ENCODE assay signal across 7 mouse cellular contexts in the genomic region with DNA sequence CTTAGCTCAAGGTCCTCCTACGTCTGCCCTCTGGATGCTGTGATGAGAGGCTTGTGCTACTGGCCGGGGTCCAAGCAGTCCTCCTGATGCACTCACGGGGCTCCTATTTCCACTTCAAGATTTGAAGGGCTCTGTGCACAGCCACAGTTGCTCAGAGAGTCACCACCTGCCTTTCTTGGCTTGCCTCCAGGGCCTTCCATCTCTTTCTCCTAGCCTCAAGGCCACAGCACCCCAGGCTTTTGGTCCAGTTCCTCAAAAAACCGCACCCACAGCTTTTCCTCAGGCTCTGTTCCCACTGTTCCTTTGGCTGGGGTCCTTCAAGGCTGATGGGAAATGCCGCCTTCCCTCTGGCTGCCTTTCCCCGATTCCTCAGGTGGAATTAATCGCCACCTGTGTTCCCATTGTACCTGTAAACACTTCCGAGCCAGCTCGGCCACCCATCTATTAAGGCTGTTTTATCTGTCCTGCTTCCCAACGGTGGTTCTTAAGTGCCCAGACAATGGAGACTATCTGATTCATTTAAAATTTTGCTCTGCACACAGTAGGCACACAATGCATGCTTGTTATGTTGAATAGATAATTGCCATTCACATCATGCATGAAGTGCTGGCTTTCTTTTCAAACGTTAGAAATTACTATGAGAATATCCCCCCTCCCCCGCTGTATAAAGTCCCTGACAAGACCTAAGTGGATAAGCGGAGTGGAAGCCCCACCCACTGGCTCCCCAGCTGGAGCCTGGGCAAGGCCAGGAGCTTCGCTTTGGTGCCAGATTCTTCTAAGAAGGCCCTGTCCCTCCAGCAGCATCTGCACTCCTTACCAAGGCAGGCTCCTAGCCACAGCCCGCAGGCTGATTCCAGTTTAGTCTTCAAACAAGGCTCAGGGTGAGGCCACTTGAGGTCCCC. TPM values are rescaled to one million over a fixed set of nuclear protein-coding genes. Genes with fewer than 3 reads are reported as not detected.
DNase-seq lines count a peak whose midpoint lies in the region; ATAC-seq and TF ChIP-seq lines count a peak whose summit lies in the region.

No protein-coding gene starts in this region.

- WGBS in embryonic facial prominence, embryonic 15.5 days: 27% methylated on average over 15 of the region's 15 CpGs
- WGBS in heart, embryonic 16.5 days: 29% methylated on average over 15 of the region's 15 CpGs
- 22% methylated on average over 15 of the region's 15 CpGs for WGBS in lung, postnatal 0 days
- WGBS in stomach, embryonic 15.5 days: 31% methylated on average over 15 of the region's 15 CpGs

- H3K4me1 ChIP-seq in ES-E14 (ENCODE audit: control insufficient read depth in 2 of 2, insufficient read depth in 2 of 2, low read length in 2 of 2, poor library complexity in 1 of 2): peaks cover 0 to 3% of the 10 kb centered on the region in 2 experiments; a peak in 2 of 4 replicates
- peaks cover 26% of the 10 kb centered on the region for H3K4me1 ChIP-seq in embryonic facial prominence, embryonic 15.5 days
- H3K4me1 ChIP-seq in heart, embryonic 16.5 days (ENCODE audit: control insufficient read depth, insufficient read depth, low read length): peaks cover 35% of the 10 kb centered on the region
- H3K4me1 ChIP-seq in lung, postnatal 0 days (ENCODE audit: insufficient read depth, low read depth, low read length): 0 out of 2 replicates have a peak, but pooled peaks cover 3% of the 10 kb centered on the region
- H3K4me1 ChIP-seq in stomach, embryonic 15.5 days: peaks cover 18% of the 10 kb centered on the region

- no peak for TF ChIP-seq CTCF in lung, postnatal 0 days (IDR thresholded peaks at IDR 0.05)

- H3K9me3 ChIP-seq in ES-E14 (ENCODE audit: control insufficient read depth, insufficient read depth, low read depth, low read length): peaks cover 5% of the 10 kb centered on the region; the same call in 1 of the 2 replicates
- H3K9me3 ChIP-seq in embryonic facial prominence, embryonic 15.5 days (replicated peaks): no peaks in the 10 kb centered on the region
- no peaks in the 10 kb centered on the region for H3K9me3 ChIP-seq in heart, embryonic 16.5 days (replicated peaks; ENCODE audit: control insufficient read depth, low read length)
- no peaks in the 10 kb centered on the region for H3K9me3 ChIP-seq in lung, postnatal 0 days (ENCODE audit: low read length)
- H3K9me3 ChIP-seq in stomach, embryonic 15.5 days: no peaks in the 10 kb centered on the region

- no peaks in the 10 kb centered on the region for H3K27me3 ChIP-seq in embryonic facial prominence, embryonic 15.5 days
- peaks cover 10% of the 10 kb centered on the region; the same call in 1 of the 2 replicates for H3K27me3 ChIP-seq in heart, embryonic 16.5 days (ENCODE audit: control insufficient read depth, insufficient read depth, low read length)
- H3K27me3 ChIP-seq in lung, postnatal 0 days (replicated peaks; ENCODE audit: insufficient read depth, low read length): no peaks in the 10 kb centered on the region
- no peaks in the 10 kb centered on the region for H3K27me3 ChIP-seq in stomach, embryonic 15.5 days (replicated peaks)

- peak; percentile 76 for ATAC-seq in embryonic facial prominence, embryonic 15.5 days (ENCODE audit: insufficient number of reproducible peaks, low FRiP score, low TSS enrichment, low read depth)
- ATAC-seq in heart, embryonic 16.5 days (replicated peaks; ENCODE audit: extremely low read depth, insufficient read depth, low FRiP score): peak; percentile 83
- ATAC-seq in lung, postnatal 0 days: peak; percentile 80
- ATAC-seq in stomach, embryonic 15.5 days (ENCODE audit: insufficient read depth, low FRiP score, low read depth): peak; percentile 66; the same call in 1 of the 2 replicates
- ATAC-seq in megakaryocyte progenitor cell, adult 5-6 weeks (replicated peaks; ENCODE audit: poor library complexity): no peak

- peak overlapping the region; percentile 22; the same call in 1 of the 2 replicates for H3K27ac ChIP-seq in ES-E14 (ENCODE audit: insufficient read depth, low read depth, low read length, poor library complexity, severe bottlenecking)
- H3K27ac ChIP-seq in embryonic facial prominence, embryonic 15.5 days (replicated peaks): no peak overlapping the region
- H3K27ac ChIP-seq in heart, embryonic 16.5 days (ENCODE audit: low read length): peak overlapping the region; percentile 45
- no peak overlapping the region for H3K27ac ChIP-seq in lung, postnatal 0 days (ENCODE audit: low read length)
- H3K27ac ChIP-seq in stomach, embryonic 15.5 days: no peak overlapping the region

- no peaks in the 10 kb centered on the region for H3K36me3 ChIP-seq in ES-E14 (ENCODE audit: control insufficient read depth, insufficient read depth, low read length, poor library complexity, severe bottlenecking)
- no peaks in the 10 kb centered on the region for H3K36me3 ChIP-seq in embryonic facial prominence, embryonic 15.5 days
- H3K36me3 ChIP-seq in heart, embryonic 16.5 days (ENCODE audit: control insufficient read depth, insufficient read depth): no peaks in the 10 kb centered on the region
- H3K36me3 ChIP-seq in lung, postnatal 0 days (ENCODE audit: insufficient read depth, low read length): no peaks in the 10 kb centered on the region
- H3K36me3 ChIP-seq in stomach, embryonic 15.5 days: no peaks in the 10 kb centered on the region

- TF ChIP-seq EP300 in lung, postnatal 0 days (IDR thresholded peaks at IDR 0.05): peak; percentile 53

- no peak overlapping the region for H3K9ac ChIP-seq in ES-E14 (ENCODE audit: insufficient read depth, low read depth, low read length, poor library complexity, severe bottlenecking)
- no peak overlapping the region for H3K9ac ChIP-seq in embryonic facial prominence, embryonic 15.5 days
- no peak overlapping the region for H3K9ac ChIP-seq in heart, embryonic 16.5 days (ENCODE audit: low read length)
- H3K9ac ChIP-seq in lung, postnatal 0 days (replicated peaks; ENCODE audit: low read depth): no peak overlapping the region
- H3K9ac ChIP-seq in stomach, embryonic 15.5 days: no peak overlapping the region

- in situ Hi-C loops in ES-E14 (cut with MboI; ENCODE audit: low sequenced_read_pairs in 2 of 2, unreplicated experiment in 2 of 2): no loop called here

- H3K4me3 ChIP-seq in ES-E14 (ENCODE audit: insufficient read depth in 1 of 2, low read depth in 1 of 2, low read length in 2 of 2, poor library complexity in 1 of 2, severe bottlenecking in 1 of 2): no peak overlapping the region
- no peak overlapping the region for H3K4me3 ChIP-seq in embryonic facial prominence, embryonic 15.5 days (replicated peaks)
- no peak overlapping the region for H3K4me3 ChIP-seq in heart, embryonic 16.5 days (ENCODE audit: low read length)
- H3K4me3 ChIP-seq in lung, postnatal 0 days (ENCODE audit: low read depth, low read length): no peak overlapping the region
- no peak overlapping the region for H3K4me3 ChIP-seq in stomach, embryonic 15.5 days (replicated peaks)

- no peak overlapping the region for H3K4me2 ChIP-seq in embryonic facial prominence, embryonic 15.5 days (replicated peaks)
- H3K4me2 ChIP-seq in heart, embryonic 16.5 days (ENCODE audit: low read depth, low read length): no peak overlapping the region
- H3K4me2 ChIP-seq in lung, postnatal 0 days (replicated peaks; ENCODE audit: low read depth, low read length): no peak overlapping the region
- H3K4me2 ChIP-seq in stomach, embryonic 15.5 days: no peak overlapping the region

- DNase-seq in ES-E14 (ENCODE audit: low read depth, low spot score): peak; percentile 33
- DNase-seq in adrenal gland, adult 2 months: peak; percentile 62
- DNase-seq in lung, postnatal 0 days (ENCODE audit: low spot score): peak; percentile 87

TF ChIP-seq in ES-E14, 5 proteins besides CTCF, POLR2A, EP300 and RAD21:
- TF ChIP-seq CHD2 (IDR thresholded peaks at IDR 0.05; ENCODE audit: low read depth, low read length): no peak
- TF ChIP-seq MAFK (IDR thresholded peaks at IDR 0.05; ENCODE audit: insufficient read depth, low read depth, low read length): no peak
- TF ChIP-seq HCFC1 (IDR thresholded peaks at IDR 0.05; ENCODE audit: borderline replicate concordance, insufficient read depth, low read length): no peak
- TF ChIP-seq ZNF384 (IDR thresholded peaks at IDR 0.05; ENCODE audit: low read depth, low read length): no peak
- TF ChIP-seq ZC3H11A (IDR thresholded peaks at IDR 0.05; ENCODE audit: borderline replicate concordance, low read depth, low read length): no peak

RNA-seq across cellular contexts. Expression of a gene that starts 36.5 kb away (rescaled TPM):
- total RNA-seq in ES-E14 (2012; rRNA removed): 51.8 and 87.8 TPM in 2 replicates
- total RNA-seq in adrenal gland, adult 2 months (2021): 10 to 100 TPM; 53.3 to 56.3 TPM
- polyA plus RNA-seq in adrenal gland, adult 2 months (2012; rRNA removed): 152 and 185 TPM in 2 replicates
- 17.3 and 18.7 TPM in 2 replicates for polyA plus RNA-seq in embryonic facial prominence, embryonic 15.5 days (2015; fragmentation: Nextera tagmentation; extraction: Ambion mirVana)
- 6.3 and 8.7 TPM in 2 replicates for polyA plus RNA-seq in heart, embryonic 16.5 days (2015; fragmentation: Nextera tagmentation; extraction: Ambion mirVana)
- 13.2 and 13.9 TPM in 2 replicates for polyA plus RNA-seq in lung, postnatal 0 days (2015; fragmentation: Nextera tagmentation; extraction: Ambion mirVana)
- 12.7 and 14.7 TPM in 2 replicates for polyA plus RNA-seq in stomach, embryonic 15.5 days (2015; fragmentation: Nextera tagmentation; extraction: Ambion mirVana)
- 12.1 and 13.0 TPM in 2 replicates for total RNA-seq in megakaryocyte progenitor cell, adult 5-6 weeks (2015)
- total RNA-seq in megakaryocyte progenitor cell, adult 5-6 weeks (2017): 21.4 and 21.8 TPM in 2 replicates

Comparison
In these comparisons a context has a peak if more than half of its experiments do, and no peak if none do; other contexts are left out.
1. DNase-seq: peak in every context shown above with its lines; median percentile 87 in lung, postnatal 0 days; 62 in adrenal gland, adult 2 months; 33 in ES-E14.
2. H3K27ac ChIP-seq: peak in ES-E14 (single experiment) and heart, embryonic 16.5 days (single experiment); none in embryonic facial prominence, embryonic 15.5 days (single experiment), lung, postnatal 0 days (single experiment) and stomach, embryonic 15.5 days (single experiment).